Mouse (Mus musculus) hindbrain, embryonic 16.5 days (tissue): ENCODE measurements around the gene Pou2f1. TPM values are rescaled to one million over a fixed set of nuclear protein-coding genes. Genes with fewer than 3 reads are reported as not detected.
A peak's percentile ranks its signal among the peaks of the same experiment; 100 is the strongest.

Experiments used
- ATAC-seq: fragments of 200-750 bp; cut with Nextera tagmentation; 2 replicates; pipeline ENCODE4 v1.8.0; 2017; ENCODE audit warnings: moderate TSS enrichment, moderate library complexity
- H3K27ac ChIP-seq: fragments of 300-500 bp; sonication (generic); 2 replicates; pipeline ENCODE4 v1.5.1; 2014; ENCODE audit warnings: low read depth, mild to moderate bottlenecking, control low read depth, low read length, moderate library complexity
- H3K27me3 ChIP-seq: fragments of 300-500 bp; sonication (generic); replicated peaks from 2 replicates; pipeline ENCODE4 v1.6.1; 2014; ENCODE audit warnings: low read length; ENCODE audit not compliant: control insufficient read depth, insufficient read depth
- H3K36me3 ChIP-seq: fragments of 300-500 bp; sonication (generic); 2 replicates; pipeline ENCODE4 v1.6.1; 2014; ENCODE audit warnings: mild to moderate bottlenecking, low read length, moderate library complexity, mixed read lengths; ENCODE audit not compliant: control insufficient read depth, insufficient read depth
- H3K4me1 ChIP-seq: fragments of 300-500 bp; sonication (generic); 2 replicates; pipeline ENCODE4 v1.6.1; 2014; ENCODE audit warnings: low read depth, low read length; ENCODE audit not compliant: control insufficient read depth, insufficient read depth
- H3K4me2 ChIP-seq: fragments of 300-500 bp; sonication (generic); 2 replicates; pipeline ENCODE4 v1.6.1; 2014; ENCODE audit warnings: mild to moderate bottlenecking, low read length, control low read depth, moderate library complexity
- H3K4me3 ChIP-seq: fragments of 300-500 bp; sonication (generic); 2 replicates; pipeline ENCODE4 v1.5.1; 2014; ENCODE audit warnings: mild to moderate bottlenecking, low read length, control low read depth, moderate library complexity
- H3K9ac ChIP-seq: fragments of 300-500 bp; sonication (generic); 2 replicates; pipeline ENCODE4 v1.6.1; 2014; ENCODE audit warnings: low read depth, mild to moderate bottlenecking, control low read depth, low read length, moderate library complexity
- H3K9me3 ChIP-seq: fragments of 300-500 bp; sonication (generic); 2 replicates; pipeline ENCODE4 v1.6.1; 2014; ENCODE audit warnings: mild to moderate bottlenecking, low read length, moderate library complexity; ENCODE audit not compliant: control insufficient read depth
- whole genome bisulfite sequencing: fragments of 180-500 bp; shearing (Covaris S2); extraction: QIAGEN DNeasy Blood & Tissue Kit; methylation state at CpG from one replicate; pipeline ENCODE4 v1.1.7; 2014; 5-methylcytosine and 5-hydroxymethylcytosine counted together
- polyA plus RNA-seq: library from polyadenylated mRNA; unstranded; fragments of >200 nt; fragmentation: Nextera tagmentation; extraction: Ambion mirVana; gene quantifications from 2 replicates; pipeline ENCODE4 v1.2.1, GENCODE M21; 2015

Gene Pou2f1
- polyA plus RNA-seq, 1 experiment from 2014 or later, result 14.3 TPM

GRCm38 (mm10) chr1:165868659-165869058 is 133.8 kb downstream of the Pou2f1 start:
- Histone ChIP-seq H3K36me3 (no peaks in the 10 kb centered on the region), H3K27ac (no peak overlapping the region), H3K27me3 (no peaks in the 10 kb centered on the region), H3K9ac (no peak overlapping the region), H3K4me3 (no peak overlapping the region), H3K9me3 (no peaks in the 10 kb centered on the region), H3K4me1 (no peaks in the 10 kb centered on the region), H3K4me2 (no peak overlapping the region)
- 91% methylated on average over 8 of the region's 8 CpGs for WGBS
- ATAC-seq, result no peak

- no peak for ATAC-seq
- Histone ChIP-seq H3K27me3 (no peaks in the 10 kb centered on the region), H3K36me3 (no peaks in the 10 kb centered on the region), H3K4me1 (no peaks in the 10 kb centered on the region), H3K4me2 (no peak overlapping the region), H3K27ac (no peak overlapping the region), H3K4me3 (no peak overlapping the region), H3K9me3 (no peaks in the 10 kb centered on the region), H3K9ac (no peak overlapping the region)
- 76% methylated on average over 5 of the region's 5 CpGs for WGBS
These were observed 135.7 kb downstream of the Pou2f1 start for GRCm38 (mm10) chr1:165866630-165867280.

- no peaks in the 10 kb centered on the region for H3K9me3 ChIP-seq
- ATAC-seq, result no peak
- no peaks in the 10 kb centered on the region for H3K4me1 ChIP-seq
- no peaks in the 10 kb centered on the region for H3K36me3 ChIP-seq
- 39% methylated on average over 14 of the region's 14 CpGs for WGBS
- H3K9ac ChIP-seq, result no peak overlapping the region
- no peak overlapping the region for H3K4me2 ChIP-seq
- no peaks in the 10 kb centered on the region for H3K27me3 ChIP-seq
- no peak overlapping the region for H3K27ac ChIP-seq
- H3K4me3 ChIP-seq, result no peak overlapping the region
These were observed 137.3 kb downstream of the Pou2f1 start for GRCm38 (mm10) chr1:165864864-165865795.

DNA sequence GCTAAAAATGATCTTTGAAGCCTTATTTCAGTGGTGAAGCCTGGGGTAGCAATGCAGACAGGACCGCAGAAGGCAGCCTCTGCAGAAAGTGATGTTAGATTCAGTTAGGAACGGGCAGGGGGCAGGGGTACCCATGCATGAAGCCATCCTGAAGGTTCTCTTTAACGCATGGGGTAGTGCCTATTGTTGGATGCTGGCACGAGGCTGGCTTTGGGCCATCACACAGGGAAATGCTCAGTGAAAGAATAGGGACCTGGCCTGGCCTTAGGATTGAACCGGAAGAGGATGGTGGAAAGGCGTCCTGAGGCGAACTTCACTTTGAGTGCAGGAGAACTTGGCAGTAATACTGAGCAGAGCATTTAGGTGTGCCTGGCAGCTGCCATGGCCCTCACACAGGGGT is 140.4 kb downstream of the Pou2f1 start:
- H3K36me3 ChIP-seq, result no peaks in the 10 kb centered on the region
- no peaks in the 10 kb centered on the region for H3K9me3 ChIP-seq
- H3K27me3 ChIP-seq, result no peaks in the 10 kb centered on the region
- no peak overlapping the region for H3K27ac ChIP-seq
- no peak overlapping the region for H3K4me2 ChIP-seq
- H3K4me3 ChIP-seq, result no peak overlapping the region
- 51% methylated on average over 7 of the region's 7 CpGs for WGBS
- ATAC-seq, result 0 out of 2 replicates have a peak, but pooled peaks have one; percentile 32
- H3K9ac ChIP-seq, result no peak overlapping the region
- H3K4me1 ChIP-seq, result no peaks in the 10 kb centered on the region

DNA sequence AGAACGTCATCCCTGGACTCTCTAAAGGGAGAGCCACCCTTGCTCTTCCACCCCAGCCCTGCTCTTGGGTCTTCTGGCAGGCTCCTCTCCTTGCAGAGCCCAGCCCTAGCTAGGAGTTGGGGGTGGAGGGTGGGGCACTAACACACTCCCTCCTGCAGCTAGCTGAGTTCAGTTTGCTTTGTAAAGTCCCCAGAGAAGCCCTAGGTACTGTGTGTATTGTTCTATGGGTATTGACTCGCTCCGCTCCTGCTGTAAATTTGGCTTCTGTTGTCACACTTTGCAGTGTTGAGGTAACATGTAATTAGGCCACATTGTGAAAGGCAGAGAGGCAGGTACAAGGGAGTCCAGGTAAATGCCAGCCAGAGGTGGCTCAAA is 141.3 kb downstream of the Pou2f1 start:
- WGBS, result 67% methylated on average over 3 of the region's 3 CpGs
- no peak overlapping the region for H3K27ac ChIP-seq
- no peak; the same call in 1 of the 2 replicates for ATAC-seq

DNA sequence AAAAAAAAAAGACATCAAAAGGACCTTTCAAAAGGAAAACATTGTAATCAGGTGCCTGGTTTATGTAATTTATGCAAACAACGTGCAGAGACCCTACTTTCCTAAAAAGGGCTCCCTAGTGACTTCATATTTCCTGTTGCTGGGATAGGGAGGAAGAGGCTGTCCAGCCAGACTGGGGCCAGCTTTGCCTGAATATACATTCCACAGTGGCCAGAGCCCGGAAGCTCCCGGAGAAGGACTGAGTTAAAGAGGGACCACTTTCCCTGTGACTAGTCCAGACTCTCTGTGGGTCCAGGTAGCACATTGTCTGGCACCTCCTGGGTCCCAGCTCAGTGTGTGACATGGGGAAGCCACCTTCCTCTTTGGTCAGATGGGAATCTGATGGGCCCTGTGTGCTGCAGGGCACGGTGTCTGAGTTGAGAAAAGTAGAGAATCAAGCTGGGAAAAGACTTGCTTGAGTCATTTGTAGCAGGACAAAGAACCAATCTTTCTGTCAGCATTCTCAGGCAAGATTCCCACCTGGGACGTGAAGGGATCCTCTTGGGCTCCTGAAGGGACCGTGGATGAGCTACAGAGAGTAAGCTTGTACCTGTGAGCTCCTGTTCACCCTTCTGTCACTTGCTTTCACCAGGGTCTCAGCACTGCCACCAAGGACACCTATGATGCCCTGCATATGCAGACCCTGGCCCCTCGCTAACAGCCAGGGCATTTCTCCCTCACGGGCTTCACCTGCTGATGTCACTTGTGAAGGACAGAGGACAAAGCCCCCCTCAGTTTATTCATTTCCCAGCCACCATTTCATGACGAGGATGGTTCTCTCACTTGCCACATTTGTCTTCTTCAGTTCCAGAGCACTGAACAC is 141.9 kb downstream of the Pou2f1 start:
- WGBS, result 82% methylated on average over 9 of the region's 9 CpGs
- no peak overlapping the region for H3K27ac ChIP-seq

More for the DNA sequence above, 141.3 kb downstream of the Pou2f1 start:
- no peak overlapping the region for H3K4me3 ChIP-seq
- H3K4me2 ChIP-seq, result no peak overlapping the region
- no peaks in the 10 kb centered on the region for H3K27me3 ChIP-seq
- H3K9ac ChIP-seq, result no peak overlapping the region
- H3K4me1 ChIP-seq, result no peaks in the 10 kb centered on the region
- H3K36me3 ChIP-seq, result no peaks in the 10 kb centered on the region
- no peaks in the 10 kb centered on the region for H3K9me3 ChIP-seq

GRCm38 (mm10) chr1:165858356-165858755 is 144.1 kb downstream of the Pou2f1 start:
- Histone ChIP-seq H3K4me2 (no peak overlapping the region), H3K4me1 (no peaks in the 10 kb centered on the region), H3K27me3 (no peaks in the 10 kb centered on the region), H3K9ac (no peak overlapping the region), H3K4me3 (no peak overlapping the region), H3K9me3 (no peaks in the 10 kb centered on the region), H3K36me3 (no peaks in the 10 kb centered on the region), H3K27ac (no peak overlapping the region)
- WGBS, result 95% methylated on average over 5 of the region's 5 CpGs
- no peak for ATAC-seq

More for the DNA sequence above, 141.9 kb downstream of the Pou2f1 start:
- H3K4me2 ChIP-seq, result no peak overlapping the region
- no peak overlapping the region for H3K4me3 ChIP-seq
- H3K36me3 ChIP-seq, result no peaks in the 10 kb centered on the region
- no peaks in the 10 kb centered on the region for H3K9me3 ChIP-seq
- H3K27me3 ChIP-seq, result no peaks in the 10 kb centered on the region
- ATAC-seq, result no peak
- H3K4me1 ChIP-seq, result no peaks in the 10 kb centered on the region
- H3K9ac ChIP-seq, result no peak overlapping the region

GRCm38 (mm10) chr1:165857279-165857678 is 145.2 kb downstream of the Pou2f1 start:
- no peaks in the 10 kb centered on the region for H3K9me3 ChIP-seq
- ATAC-seq, result no peak
- no peaks in the 10 kb centered on the region for H3K36me3 ChIP-seq
- H3K9ac ChIP-seq, result no peak overlapping the region
- H3K4me1 ChIP-seq, result no peaks in the 10 kb centered on the region
- no peak overlapping the region for H3K4me2 ChIP-seq
- H3K27ac ChIP-seq, result no peak overlapping the region
- no peak overlapping the region for H3K4me3 ChIP-seq
- no peaks in the 10 kb centered on the region for H3K27me3 ChIP-seq
- 94% methylated on average over 11 of the region's 11 CpGs for WGBS
